Mouse (Mus musculus) common myeloid progenitor, adult 5-6 weeks (primary cell): Measurements from ENCODE around the gene Uqcrh. TPM values are rescaled to one million over a fixed set of nuclear protein-coding genes. Genes with fewer than 3 reads are reported as not detected.

ENCODE experiments used
- ATAC-seq: replicated peaks from 2 replicates; pipeline ENCODE4 v1.8.0; 2016; ENCODE audit warnings: low read depth, mild to moderate bottlenecking, moderate TSS enrichment, inconsistent platforms; ENCODE audit not compliant: poor library complexity, severe bottlenecking
- total RNA-seq: library from RNA; stranded (forward); fragments of 200-1000, 187-1606 nt; gene quantifications from 2 replicates; pipeline ENCODE4 v1.2.3, GENCODE M21; 2017

The Uqcrh gene
- 353 and 354 TPM in 2 replicates for total RNA-seq

DNA sequence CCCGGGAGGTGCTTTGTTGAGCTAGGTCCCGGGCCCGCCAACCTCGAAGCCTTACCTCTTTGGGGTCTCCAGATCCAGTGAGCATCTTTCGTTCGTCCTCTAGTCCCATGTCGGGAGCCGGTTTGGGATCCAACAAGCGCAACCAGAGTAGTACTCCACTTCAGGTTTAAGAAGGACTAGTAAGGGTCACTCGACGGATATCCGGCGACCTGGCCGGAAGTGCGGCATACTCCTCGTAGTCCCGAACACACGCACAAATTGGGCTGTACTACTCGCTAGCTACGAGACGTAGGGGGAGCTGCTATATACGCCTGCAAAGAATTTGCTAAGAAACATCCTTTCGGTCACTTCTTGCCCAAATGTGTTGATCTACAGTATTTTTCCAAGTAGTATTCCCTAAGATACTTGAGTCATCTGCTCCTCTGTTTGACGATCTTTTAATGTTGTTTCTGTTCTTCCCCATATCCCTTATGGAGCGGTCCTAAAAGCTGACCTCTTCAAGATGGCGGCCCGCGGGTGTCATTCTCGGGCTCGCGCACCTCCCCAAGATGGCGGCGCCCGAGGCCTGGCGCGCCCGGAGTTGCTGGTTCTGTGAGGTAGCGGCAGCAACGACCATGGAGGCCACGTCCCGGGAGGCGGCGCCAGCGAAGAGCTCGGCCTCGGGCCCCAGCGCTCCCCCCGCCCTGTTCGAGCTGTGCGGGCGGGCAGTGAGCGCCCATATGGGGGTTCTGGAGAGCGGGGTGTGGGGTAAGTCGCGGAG lies at the start of gene Uqcrh, which contains the start of gene Lrrc41:
TSS of gene Uqcrh (minus strand) at position 211 of the 760 bp plus-strand sequence.
TSS of gene Lrrc41 (plus strand) at position 409 of the 760 bp plus-strand sequence.
- ATAC-seq: peak; percentile 82

DNA sequence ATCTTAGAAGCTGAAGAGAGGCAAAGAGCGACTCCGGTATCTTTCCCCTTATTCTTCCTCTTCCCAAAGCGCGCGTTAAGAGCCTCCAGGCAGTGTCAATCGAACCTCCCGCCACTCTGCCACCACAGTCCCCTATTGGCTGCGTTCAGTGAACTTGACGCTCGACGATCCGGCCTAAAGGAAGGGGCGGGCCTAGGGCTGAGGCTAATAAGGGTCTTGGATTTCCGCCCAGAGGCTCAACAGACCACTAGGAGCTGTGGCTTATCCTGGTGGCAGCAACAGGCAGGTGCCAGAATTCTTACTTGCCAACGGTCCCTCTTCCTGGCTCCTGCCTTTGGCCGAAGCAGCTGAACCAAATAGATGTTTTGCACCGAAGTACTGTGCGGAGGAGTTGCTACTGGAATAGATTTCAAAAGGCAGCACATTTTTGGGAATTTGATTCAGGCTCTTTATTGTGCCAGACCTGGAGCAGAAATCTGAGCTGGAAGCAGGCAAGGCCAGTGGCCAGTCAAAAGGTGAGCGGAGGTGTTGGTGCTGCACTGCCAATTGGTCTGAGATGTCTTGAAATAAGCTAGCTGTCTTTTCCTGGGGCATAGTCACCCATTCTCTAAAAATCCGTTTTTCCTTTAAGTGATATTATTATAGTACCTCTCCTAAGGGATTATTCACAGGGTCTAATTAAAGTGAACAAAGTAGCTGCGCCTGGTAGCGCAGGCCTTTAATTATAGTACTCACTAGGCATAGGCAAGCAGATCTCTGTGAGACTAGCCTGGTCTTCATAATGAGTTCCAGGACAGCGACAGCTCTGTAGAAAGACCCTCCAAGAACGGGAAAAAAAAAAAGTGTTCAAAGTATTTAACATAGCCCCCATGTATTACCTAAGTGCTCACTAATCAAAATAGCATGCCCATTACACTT lies 49.0 kb upstream of the Uqcrh start, which contains the start of the genes Rad54l and Pomgnt1:
TSS of gene Rad54l (minus strand) at position 89 of the 918 bp plus-strand sequence.
TSS of gene Pomgnt1 (plus strand) at position 239 of the 918 bp plus-strand sequence.
- ATAC-seq: peak; percentile 99

DNA sequence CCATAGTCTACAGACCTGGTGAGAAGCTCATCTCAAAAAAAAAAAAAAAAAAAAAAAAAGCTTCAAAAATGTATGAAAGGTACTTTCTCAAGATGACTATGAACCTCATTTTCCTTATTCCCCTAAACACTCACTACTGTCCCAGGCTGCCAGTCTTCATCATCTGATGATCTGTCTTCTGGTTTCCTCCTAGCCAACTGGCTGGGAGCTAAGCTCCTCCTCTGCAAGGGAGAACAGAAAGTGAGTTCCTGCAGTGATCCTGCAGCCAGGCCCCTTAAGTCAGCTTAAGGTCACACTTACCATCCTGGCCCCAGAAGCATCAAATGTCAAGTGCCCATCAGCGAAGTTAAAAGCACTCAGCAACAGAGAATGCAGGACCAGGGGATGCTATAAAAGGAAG lies 47.9 kb upstream of the Uqcrh start:
- peak; percentile 51 for ATAC-seq

DNA sequence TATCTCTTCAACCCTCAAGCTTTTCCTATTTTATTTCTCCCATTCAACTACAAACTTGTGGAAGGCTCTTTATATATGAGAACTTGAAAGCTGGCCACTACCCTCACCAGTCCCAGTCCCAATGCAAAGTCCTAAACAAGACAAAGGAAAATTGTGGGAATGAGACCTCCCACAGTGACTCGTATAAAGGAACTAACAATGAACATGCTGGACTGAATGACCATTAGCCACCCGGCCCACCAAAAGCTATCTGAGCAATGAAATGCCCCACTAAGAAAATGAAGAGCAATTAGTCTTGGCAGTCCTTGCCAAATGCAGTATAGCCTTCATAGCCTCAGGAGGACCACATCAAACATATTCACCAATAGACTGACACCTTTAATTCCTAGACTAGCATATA lies 36.6 kb upstream of the Uqcrh start:
- ATAC-seq: no peak

GRCm38 (mm10) chr4:116110695-116111094 lies 35.8 kb upstream of the Uqcrh start:
- no peak for ATAC-seq

DNA sequence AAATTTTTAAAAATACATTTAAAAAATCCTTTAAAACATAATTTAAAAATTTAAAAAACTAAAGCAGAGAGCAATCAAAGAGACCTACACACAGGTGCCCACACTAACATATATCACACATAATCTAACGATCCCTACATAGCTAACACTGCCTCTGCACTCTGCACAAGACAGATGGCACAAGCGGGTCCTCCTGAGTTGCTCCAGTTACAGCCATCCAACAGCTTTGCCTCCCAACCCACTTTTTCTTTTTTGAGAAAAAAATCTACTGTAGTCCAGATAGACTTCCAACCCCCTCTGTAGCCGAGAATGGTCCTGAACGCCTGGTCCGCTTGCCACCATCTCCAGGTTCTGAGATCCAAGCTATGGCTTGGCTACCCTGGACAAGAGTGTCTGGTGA lies 30.4 kb upstream of the Uqcrh start:
- no peak for ATAC-seq

GRCm38 (mm10) chr4:116100959-116101358 lies 26.1 kb upstream of the Uqcrh start:
- ATAC-seq: peak; percentile 54; the same call in 1 of the 2 replicates

DNA sequence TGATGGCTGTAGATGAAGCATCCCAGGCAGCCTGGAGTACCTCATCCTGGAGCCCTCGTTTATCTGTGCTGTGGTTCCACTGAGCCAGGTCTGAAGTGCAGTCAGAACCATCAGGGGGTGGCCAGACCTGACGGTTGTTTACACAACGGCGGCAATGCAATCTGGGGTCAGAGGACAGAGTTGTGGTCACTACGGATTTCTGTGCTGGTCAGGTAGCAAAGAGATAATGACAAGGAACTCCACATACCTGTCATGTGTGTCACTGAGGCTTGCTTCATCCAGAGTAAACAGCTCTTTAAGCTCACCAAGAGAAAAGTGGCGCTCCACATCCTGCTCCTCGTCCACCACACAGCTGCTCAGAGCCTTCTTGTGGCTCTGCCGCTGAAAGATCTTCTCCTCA lies 22.3 kb upstream of the Uqcrh start:
- no peak for ATAC-seq

- no peak for ATAC-seq
Measured at GRCm38 (mm10) chr4:116096291-116096690, 21.4 kb upstream of the Uqcrh start.

GRCm38 (mm10) chr4:116088510-116089249 lies 13.8 kb upstream of the Uqcrh start:
- ATAC-seq: no peak

GRCm38 (mm10) chr4:116077240-116078095 lies 2.6 kb upstream of the Uqcrh start:
- no peak for ATAC-seq

GRCm38 (mm10) chr4:116076369-116077231 lies 1.7 kb upstream of the Uqcrh start:
- ATAC-seq: peak; percentile 9

GRCm38 (mm10) chr4:116075631-116076368 lies 929 bp upstream of the Uqcrh start:
- ATAC-seq: peak; percentile 20

DNA sequence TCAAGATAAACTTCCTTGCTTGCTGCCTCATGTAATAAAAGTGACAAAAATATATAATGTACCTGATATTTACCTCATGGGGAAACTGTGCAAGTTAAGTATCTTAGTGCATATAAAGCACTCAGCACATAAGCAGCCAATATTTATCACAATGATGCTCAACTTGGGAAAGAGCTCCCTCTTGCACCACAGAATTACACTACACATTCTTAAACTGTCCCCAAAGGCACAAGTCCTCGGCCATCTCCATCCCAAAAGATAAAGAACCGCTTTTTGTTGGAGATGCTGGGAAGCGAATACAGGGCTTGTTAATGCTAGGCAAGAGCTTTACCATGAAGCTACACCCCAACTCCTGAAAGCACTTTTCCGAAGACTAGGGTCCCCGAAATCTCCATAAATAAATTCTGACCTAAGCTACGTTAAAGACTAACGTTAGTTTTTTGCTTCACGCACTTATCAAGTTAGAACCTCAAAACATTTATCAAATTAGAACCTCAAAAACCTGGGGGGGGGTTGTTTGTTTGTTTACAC lies 661 bp downstream of the Uqcrh start:
- ATAC-seq: 0 out of 2 replicates have a peak, but pooled peaks have one; percentile 17

DNA sequence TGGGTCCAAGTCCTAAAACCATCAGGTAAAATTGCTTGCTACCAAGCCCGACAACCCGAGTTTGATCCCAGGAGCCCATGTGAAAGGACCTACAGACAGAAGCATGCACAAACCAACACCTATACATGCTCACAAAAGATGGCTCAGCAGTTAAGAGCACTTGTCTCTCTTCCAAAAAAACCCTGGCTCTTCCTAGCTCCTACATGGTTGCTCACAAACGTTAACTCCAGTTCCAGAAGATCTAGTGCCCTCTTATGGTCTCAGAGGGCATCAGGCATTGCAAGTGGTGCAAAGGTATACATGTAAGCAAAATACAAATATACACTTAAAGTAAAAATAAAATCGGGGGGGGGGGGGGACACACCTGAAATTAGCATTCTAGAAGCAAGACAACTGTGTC lies 1.7 kb downstream of the Uqcrh start:
- no peak for ATAC-seq

DNA sequence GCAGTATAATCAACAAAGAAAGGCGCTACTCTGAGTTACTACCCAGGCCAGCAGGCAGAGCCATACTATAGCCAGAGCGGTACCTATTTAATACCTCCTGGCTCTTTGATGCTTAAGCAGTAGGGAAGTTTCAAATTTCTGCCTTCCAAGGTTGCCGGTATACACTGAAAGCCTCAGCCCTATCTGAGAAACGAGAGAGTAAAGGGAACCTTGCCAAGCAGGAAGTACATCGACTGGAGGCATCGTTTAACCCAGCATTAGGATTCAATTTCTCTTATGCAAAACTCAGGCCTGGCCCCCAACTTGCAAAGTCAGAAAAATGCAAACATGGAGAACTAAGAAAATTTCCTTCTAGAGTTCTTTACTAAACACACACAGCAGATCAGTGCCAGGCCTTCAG lies 4.8 kb downstream of the Uqcrh start:
- no peak for ATAC-seq

DNA sequence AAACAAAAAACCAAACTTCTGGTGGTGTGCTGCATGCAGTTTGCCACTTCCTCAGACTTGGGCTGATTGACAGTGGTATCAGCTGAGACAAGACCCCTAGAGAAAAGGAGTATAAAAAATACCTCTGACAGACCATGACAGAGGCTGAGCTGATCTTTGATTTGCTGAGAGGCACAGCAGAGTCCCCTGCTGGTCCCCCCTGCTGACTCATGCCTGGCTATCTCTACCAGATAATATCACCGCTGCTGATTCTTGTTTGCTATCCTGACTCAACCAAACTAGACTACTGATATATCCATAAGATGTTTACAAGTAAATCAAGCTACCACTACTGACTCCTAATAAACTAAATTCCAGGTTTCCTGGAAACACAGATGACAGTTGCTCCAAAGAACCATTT lies 11.0 kb downstream of the Uqcrh start:
- ATAC-seq: no peak; the same call in 1 of the 2 replicates
